Mouse (Mus musculus): ENCODE measurements around the gene Rbks.

DNA sequence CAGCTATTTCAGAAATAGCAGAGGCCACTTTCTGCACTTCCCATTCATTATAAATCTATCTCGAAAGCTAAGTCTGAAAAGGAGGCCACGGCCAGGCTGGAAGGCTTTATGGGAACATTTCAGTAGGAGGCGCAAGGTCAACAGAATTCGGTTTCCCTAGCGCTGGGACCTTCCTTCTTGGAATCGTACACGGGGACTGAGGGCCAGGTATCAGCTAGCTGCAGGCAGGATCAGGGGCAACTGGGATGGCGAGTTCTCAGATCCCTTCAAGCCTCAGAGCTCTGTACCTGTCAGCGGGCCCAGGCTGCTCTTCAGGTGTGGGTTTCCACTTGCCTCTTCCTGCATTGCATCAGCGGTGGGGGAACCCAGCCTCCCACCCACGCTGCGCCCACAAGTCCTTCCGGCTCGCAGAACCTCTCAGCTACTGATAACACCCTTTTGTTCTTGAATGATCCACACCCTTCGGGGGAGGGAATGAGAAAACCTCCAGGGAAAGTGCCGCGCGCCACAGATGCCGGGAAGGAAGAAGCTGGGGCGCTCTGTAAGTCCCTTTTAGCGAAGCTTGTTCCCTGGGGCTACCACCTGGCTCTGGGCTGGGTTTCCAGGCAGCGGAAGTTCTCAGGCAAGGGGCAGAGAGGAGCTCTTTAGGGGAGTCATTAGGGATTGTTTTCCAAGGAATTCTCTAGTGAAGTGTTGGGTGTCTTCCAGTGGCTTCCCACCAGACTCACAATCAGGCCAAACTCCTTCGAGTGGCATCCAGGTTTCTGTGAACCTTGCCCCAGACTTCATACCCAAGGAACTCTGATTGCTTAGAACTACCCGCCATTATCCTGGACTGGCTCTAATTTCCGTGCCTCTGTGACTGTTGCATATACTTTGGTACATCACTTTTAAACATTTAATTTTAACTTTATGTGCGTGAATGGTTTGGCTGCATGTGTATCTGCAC lies 100.7 kb downstream of the Rbks start, which contains the start of gene Mrpl33:
- peak; percentile 17 for TF ChIP-seq EP300 (IDR thresholded peaks at IDR 0.05; ENCODE audit: insufficient read depth, low read depth, low read length)
- peak; percentile 27 for TF ChIP-seq CTCF (IDR thresholded peaks at IDR 0.05; ENCODE audit: low read depth, low read length)

All from ES-Bruce4 (cell line).